Mouse (Mus musculus) kidney, postnatal 25 days (tissue): ENCODE results near the gene Etfdh.
A peak's percentile ranks its signal among the peaks of the same experiment; 100 is the strongest.

Experiments
- DNase-seq, 2 experiments: peaks; one replicate each; pipeline ENCODE4 v3.0.0; 2021; ENCODE audit warnings: mixed read lengths in 2 of 2

Etfdh gene

DNA sequence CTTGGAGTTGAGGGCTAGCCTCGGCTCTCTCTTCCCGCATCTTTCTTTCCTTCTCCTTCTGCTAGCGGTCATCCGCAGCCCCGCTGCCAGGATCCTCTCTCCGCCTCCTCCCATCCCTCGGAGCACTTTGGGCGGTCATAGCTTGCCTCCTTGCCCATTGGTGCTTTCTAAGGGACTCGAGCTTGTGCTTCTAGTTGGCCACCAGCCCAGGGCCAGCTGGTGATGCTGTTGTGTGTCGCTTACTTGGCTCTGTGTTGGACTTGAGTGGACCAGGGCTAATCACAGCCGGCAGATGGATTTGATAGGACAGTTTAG, at the start of gene Etfdh:
Etfdh (minus strand) TSS at position 85 of the 315 bp plus-strand sequence.
- DNase-seq = peak; percentile 65 to 80

GRCm38 (mm10) chr3:79676411-79676810, 47.1 kb upstream of the Etfdh start:
- no peak for DNase-seq

- no peak for DNase-seq
Measured at GRCm38 (mm10) chr3:79674641-79675040, 45.3 kb upstream of the Etfdh start.

- peak; percentile 48 to 83 for DNase-seq
Measured at GRCm38 (mm10) chr3:79673082-79673481, 43.8 kb upstream of the Etfdh start.

GRCm38 (mm10) chr3:79672188-79672587, 42.9 kb upstream of the Etfdh start:
- DNase-seq = no peak

DNA sequence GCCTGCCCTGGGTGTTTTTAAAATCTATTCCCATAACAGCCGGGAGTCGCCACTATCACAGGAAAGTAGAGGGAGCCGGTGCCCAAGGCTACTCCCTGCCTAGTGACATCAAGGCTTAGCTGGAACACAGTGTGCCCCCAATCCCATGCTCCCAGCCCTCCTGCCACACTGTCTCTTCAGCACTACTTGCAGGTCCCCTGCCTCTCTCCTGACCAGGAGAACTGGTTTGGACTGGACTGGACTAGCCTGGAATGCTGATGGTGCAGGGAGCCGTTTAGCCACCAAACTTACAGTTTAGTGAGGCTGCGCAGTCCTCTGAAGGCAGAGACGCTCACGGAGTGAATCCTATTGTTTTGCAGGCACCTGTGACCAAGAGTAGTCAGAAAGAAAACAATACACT, 41.3 kb upstream of the Etfdh start:
- DNase-seq = peak; percentile 19 to 48

GRCm38 (mm10) chr3:79664787-79665408, 35.6 kb upstream of the Etfdh start:
- peak; percentile 45 to 64 for DNase-seq

DNA sequence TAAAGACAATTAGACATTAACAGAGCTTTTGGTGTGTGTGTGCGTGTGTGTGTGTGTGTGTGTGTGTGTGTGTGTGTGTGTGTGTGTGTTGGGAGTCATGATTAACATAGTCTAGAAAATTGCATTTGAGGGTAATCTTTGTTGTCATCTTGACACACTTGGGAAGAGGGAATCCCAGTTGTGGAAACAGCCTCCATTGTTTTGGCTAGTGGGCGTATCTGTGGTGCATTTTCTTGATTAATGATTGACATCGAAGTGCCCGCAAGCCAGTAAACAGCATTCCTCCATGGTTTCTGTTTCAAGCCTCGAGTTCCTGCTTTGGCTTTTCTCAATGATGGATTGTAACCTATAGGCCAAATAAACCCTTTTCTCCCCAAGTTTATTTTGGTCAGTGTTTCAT, 27.4 kb upstream of the Etfdh start:
- DNase-seq = no peak

DNA sequence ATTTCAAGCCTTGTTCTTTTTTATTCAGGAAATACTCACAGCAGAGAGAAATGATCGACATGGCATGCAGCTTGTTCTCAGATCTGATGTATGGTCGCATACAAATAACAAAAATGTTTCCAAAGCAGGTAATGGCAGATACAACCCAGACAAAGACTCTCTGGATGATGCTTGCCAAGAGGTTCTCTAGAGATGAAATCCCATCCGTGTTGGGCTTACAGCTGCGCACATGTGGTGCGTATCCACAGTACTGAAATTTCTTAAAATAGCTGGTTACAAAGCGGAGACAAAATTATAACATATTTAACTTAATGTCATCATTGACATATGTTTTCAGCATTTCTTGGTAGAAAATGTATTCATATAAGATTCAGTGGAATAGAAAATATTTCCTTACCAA, 22.8 kb upstream of the Etfdh start:
- no peak for DNase-seq

- DNase-seq = peak; percentile 95 to 99
Measured at GRCm38 (mm10) chr3:79628561-79629415, 512 bp downstream of the Etfdh start, which contains the start of gene 4930579G24Rik. 4930579G24Rik (plus strand) TSS chr3:79629079.

DNA sequence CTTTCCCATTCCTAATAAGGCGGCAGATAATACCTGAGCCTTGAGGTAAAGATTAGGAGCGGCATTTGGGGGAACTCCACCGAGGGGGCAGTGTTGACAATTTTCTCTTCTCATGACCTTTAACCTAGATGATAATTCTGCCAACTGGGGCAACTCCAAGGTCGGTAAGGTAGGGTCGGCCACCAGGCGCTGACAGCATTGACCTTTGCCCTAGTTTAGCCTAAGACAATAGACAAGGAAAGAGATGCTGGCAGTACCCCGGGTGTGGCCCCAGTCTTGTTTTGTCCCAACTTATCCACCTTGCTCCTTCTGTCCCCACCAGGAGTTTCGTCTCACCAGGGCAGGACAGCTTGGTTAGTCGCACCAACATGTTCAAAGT, 1.1 kb downstream of the Etfdh start:
- peak in 1 of 2 experiments; percentile 37 for DNase-seq

GRCm38 (mm10) chr3:79627484-79628181, 1.7 kb downstream of the Etfdh start:
- DNase-seq = no peak

DNA sequence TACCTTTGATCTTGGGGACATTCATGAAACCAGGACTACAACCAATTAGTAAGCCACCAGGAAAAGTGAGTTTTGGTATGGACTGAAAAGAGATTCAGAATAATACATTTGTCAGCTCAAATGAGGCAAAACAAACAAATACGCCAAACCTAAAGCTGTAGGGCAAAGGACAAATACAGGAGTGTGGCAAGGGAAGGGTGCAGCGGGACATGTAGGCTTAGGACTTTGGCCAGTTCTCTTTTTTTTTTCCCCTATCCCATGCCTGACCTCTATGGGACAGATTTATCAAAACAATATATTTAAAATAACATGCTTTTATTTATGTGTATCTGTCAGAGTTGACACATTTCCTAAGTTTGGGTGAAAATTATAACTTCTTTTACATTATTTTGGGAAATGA, 19.4 kb downstream of the Etfdh start:
- no peak for DNase-seq

- no peak for DNase-seq
Measured at GRCm38 (mm10) chr3:79595468-79595867, 33.8 kb downstream of the Etfdh start.

- DNase-seq = no peak
Measured at GRCm38 (mm10) chr3:79591793-79592471, 37.4 kb downstream of the Etfdh start.

- peak; percentile 81 to 90 for DNase-seq
Measured at GRCm38 (mm10) chr3:79590863-79591792, 38.2 kb downstream of the Etfdh start, which contains the start of gene Ppid. Ppid (plus strand) TSS chr3:79591342.

GRCm38 (mm10) chr3:79589671-79590070, 39.6 kb downstream of the Etfdh start:
- peak; percentile 35 to 41 for DNase-seq

- peak; percentile 89 to 94 for DNase-seq
Measured at GRCm38 (mm10) chr3:79586804-79587203, 42.5 kb downstream of the Etfdh start.

DNA sequence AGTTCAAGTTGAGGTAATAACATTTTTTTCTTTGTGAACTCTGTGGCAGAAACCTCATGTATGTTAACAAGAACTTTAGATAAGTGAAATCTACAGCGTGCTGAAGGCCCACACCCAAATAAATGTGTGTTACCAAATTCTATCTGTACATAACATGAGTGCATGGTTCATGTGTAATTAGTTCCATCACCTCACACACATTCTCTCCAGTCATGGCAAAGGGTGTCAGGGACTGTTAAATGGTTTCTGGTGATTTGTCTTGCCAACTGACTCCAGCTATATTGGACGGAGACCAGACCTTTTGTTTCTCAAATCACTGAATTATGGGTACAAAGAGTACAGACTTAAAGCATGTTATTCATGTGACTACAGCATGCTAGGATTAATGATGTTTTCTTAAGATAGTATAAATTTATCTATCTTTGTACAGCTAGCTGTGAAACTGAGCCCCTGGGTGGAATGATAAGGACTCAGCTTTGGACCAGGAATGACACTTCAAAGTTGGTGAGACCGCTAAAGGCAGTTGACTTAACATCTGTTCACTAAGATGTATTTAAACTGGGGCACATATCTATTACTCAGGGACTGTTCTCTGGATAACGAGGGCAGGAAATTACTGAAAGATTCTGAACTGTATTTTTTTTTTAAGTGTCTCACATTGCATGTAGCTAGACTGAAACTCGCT, 49.3 kb downstream of the Etfdh start:
- no peak for DNase-seq

DNA sequence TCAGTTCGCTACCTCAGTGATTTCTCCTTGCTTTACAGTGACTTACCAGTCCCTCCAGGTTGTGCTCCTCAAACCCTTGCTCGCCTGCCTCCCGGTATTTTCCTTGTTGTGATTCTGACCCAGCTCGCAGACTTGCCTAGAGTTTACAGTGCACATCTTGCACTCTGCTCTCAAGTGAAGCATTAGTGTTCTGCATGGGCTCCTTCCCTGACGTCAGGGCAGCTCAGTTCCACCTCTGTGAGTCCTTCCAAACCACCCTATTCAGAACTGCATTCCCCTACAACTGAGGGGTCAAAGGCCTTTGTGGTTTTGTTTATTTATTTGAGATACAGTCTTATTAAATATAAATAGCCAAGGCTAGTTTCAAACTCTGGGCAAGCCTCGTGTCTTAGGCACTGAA, 51.1 kb downstream of the Etfdh start:
- peak; percentile 47 to 60 for DNase-seq

DNA sequence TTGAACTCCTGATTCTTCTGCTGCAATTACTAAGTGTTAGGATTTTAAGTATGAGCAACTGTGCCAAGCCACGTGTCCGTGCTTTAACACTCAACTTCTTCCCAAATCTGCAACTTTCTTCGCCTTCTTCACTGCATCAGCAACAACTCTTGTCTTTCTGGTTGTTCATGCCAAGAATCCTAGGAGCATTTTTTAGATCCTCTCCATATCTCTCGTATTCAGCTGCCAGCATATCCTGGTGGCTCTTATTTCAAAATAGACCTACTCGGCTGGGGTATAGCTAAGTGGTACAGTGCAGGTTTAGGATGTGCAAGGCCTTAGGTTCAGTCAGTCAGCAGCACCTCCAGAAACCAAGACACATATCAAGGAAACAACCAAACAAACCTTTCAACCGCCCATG, 51.7 kb downstream of the Etfdh start:
- no peak for DNase-seq
